Mouse (Mus musculus): Measurements from ENCODE around the gene Rnf208.

GRCm38 (mm10) chr2:25292856-25293255, 50.8 kb downstream of the Rnf208 start:
- peak; percentile 82 for TF ChIP-seq CTCF (IDR thresholded peaks at IDR 0.05; ENCODE audit: low read depth, low read length)
- no peak for TF ChIP-seq GATA1 (IDR thresholded peaks at IDR 0.05; ENCODE audit: borderline replicate concordance, low read length)
- TF ChIP-seq POLR2AphosphoS5 (IDR thresholded peaks at IDR 0.05; ENCODE audit: insufficient replicate concordance, low read depth, low read length), result no peak
- TF ChIP-seq GATA2 (IDR thresholded peaks at IDR 0.05; ENCODE audit: borderline replicate concordance, low read depth, low read length), result no peak
- no peak for TF ChIP-seq TAL1 (conservative IDR thresholded peaks at IDR 0.05; ENCODE audit: low read depth, low read length)

All from G1E (cell line).